Mouse (Mus musculus): ENCODE results near the gene Stradb. TPM values are rescaled to one million over a fixed set of nuclear protein-coding genes. Genes with fewer than 3 reads are reported as not detected.
"Not testable (repeated sequence)": the region's sequence is repeated elsewhere in the genome, so short reads cannot be mapped to it uniquely, and the experiment has no call there.

Stradb gene
- polyA plus RNA-seq, 1 experiment from 2014 or later: 30.7 TPM

DNA sequence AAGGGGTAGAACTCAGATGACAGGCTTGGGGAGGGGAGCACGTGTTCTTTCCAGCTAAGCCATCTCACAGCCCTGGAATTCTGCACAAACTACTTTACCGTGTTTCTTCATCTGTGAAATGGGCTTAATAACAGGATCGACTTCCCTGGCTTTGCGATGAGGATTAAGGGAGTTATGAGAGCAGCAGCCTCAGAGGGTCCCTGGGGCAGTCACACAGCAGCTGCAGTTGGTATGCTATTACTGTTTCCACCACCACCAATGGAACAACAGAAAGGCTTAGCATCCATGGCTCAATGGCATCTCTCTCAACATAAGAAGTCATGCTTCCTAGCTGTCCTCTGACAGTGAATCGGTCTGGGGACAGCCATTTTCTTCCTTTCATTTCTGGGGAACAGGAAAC lies 20.8 kb upstream of the Stradb start:
- Histone ChIP-seq H3K27me3 (no peaks in the 10 kb centered on the region), H3K36me3 (no peaks in the 10 kb centered on the region), H3K4me2 (peak overlapping the region; percentile 42), H3K9me3 (no peaks in the 10 kb centered on the region), H3K4me3 (no peak overlapping the region), H3K4me1 (peaks cover 49% of the 10 kb centered on the region), H3K27ac (peak overlapping the region; percentile 73), H3K9ac (no peak overlapping the region)
- WGBS: 28% methylated on average over 5 of the region's 5 CpGs
- no peak for ATAC-seq (ENCODE audit: insufficient number of reproducible peaks, insufficient read depth, low FRiP score, low TSS enrichment, low read depth)

DNA sequence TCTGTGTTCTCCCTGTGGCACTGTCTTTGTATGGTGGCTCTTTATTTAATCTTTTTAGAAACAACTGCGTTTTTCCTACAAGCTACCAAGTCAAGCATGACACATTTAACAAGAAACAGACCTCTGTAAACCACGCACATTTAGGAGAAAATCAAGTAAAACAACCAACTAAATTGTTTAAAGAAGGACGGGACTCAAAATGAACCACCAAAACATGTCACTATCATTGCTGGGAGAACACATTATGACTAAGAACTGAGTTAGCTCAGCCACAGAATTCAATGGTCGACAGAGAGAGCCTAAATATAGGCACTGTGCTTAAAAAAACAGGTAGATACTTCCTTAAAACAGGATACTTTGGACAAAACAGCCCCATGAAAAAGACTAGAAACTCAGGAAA lies 20.3 kb upstream of the Stradb start:
- ATAC-seq (ENCODE audit: insufficient number of reproducible peaks, insufficient read depth, low FRiP score, low TSS enrichment, low read depth): 0 out of 2 replicates have a peak, but pooled peaks have one; percentile 37
- Histone ChIP-seq H3K27ac (peak overlapping the region; percentile 73), H3K9ac (no peak overlapping the region), H3K4me3 (no peak overlapping the region), H3K36me3 (no peaks in the 10 kb centered on the region; the same call in 1 of the 2 replicates), H3K9me3 (no peaks in the 10 kb centered on the region), H3K4me1 (peaks cover 51% of the 10 kb centered on the region), H3K27me3 (no peaks in the 10 kb centered on the region), H3K4me2 (peak overlapping the region; percentile 42)
- WGBS: 18% methylated on average over 4 of the region's 4 CpGs

DNA sequence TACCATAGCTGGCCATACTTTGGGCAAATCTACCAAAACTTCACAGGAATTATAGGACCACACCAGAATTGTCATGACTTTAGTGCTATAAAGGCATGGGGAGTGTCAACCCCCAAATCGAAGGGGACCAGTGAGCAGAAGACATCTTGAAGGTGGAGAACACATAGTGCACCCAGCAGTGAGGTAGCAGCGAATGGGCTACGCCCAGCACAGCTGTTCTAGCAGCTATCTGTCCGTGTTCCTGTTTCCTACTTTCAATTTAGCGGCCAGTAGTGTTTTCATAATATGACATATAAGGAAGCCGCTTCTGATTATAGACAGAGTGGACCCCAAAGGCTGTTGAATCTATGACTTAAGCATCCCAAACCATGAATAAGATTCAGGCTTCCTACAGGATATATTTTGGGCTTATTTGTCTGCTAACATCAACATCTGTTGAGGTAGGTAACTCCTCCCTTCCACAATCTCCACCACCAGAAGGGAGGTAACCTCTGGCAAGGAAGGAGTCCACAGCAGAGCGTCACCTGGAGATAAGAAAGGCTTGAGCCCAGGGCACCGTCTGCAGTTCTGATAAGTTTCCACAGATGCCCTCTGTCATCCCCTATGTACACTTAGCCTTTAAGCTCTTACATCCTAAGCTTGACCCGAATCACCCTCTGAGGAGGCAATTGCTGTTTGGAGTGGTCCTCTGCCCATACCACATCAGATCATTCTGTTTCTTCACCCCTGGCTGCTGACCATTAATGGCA lies 19.5 kb upstream of the Stradb start:
- peaks cover 53% of the 10 kb centered on the region for H3K4me1 ChIP-seq
- no peak overlapping the region for H3K4me2 ChIP-seq
- 90% methylated on average over 9 of the region's 9 CpGs for WGBS
- no peak overlapping the region for H3K4me3 ChIP-seq
- no peak for ATAC-seq (ENCODE audit: insufficient number of reproducible peaks, insufficient read depth, low FRiP score, low TSS enrichment, low read depth)
- no peaks in the 10 kb centered on the region for H3K9me3 ChIP-seq
- no peaks in the 10 kb centered on the region; the same call in 1 of the 2 replicates for H3K36me3 ChIP-seq
- H3K27me3 ChIP-seq: no peaks in the 10 kb centered on the region
- no peak overlapping the region for H3K9ac ChIP-seq
- no peak overlapping the region for H3K27ac ChIP-seq

DNA sequence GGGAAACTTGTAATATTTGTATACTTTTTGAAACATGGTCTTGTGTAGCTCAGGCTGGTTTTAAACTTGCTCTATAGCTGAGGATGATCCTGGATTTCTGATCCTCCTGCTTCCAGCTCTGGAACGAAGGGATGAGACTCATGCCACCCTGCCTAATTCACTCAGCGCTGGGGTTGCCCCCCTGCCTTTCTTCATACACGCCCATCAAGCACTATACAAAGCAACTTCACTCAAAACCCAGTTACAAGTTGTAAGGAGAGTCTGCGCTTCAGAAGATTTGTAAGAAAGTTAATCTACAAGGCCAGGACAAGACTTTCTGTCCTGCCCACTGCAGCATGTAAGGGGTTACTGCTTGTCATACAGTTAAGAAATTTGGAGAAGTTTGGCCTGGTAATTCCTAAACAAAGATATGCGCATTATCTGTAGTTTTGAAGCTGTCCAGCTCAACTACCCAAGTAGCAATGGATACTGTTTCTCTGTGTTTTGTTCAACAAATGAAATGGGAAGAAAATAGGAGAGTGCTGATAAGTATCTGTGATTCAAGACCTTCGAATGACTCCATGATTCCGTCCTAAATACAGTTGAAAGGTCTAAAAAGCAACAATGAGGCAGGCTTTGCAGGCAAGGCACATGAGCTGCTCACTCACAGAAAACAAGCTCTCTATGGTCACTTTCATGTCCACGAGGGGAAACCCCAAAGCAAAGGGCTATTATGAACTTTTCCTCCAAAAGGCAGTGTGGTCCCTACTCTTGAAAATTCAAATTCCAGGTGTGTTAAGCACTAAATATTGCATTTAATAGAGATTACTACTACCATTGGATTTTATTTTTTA lies 18.5 kb upstream of the Stradb start:
- no peak overlapping the region for H3K27ac ChIP-seq
- H3K9ac ChIP-seq: no peak overlapping the region
- no peaks in the 10 kb centered on the region for H3K9me3 ChIP-seq
- ATAC-seq (ENCODE audit: insufficient number of reproducible peaks, insufficient read depth, low FRiP score, low TSS enrichment, low read depth): no peak
- H3K36me3 ChIP-seq: no peaks in the 10 kb centered on the region; the same call in 1 of the 2 replicates
- no peaks in the 10 kb centered on the region for H3K27me3 ChIP-seq
- 78% methylated on average over 8 of the region's 8 CpGs for WGBS
- no peak overlapping the region for H3K4me2 ChIP-seq
- H3K4me1 ChIP-seq: peaks cover 53% of the 10 kb centered on the region
- H3K4me3 ChIP-seq: no peak overlapping the region

DNA sequence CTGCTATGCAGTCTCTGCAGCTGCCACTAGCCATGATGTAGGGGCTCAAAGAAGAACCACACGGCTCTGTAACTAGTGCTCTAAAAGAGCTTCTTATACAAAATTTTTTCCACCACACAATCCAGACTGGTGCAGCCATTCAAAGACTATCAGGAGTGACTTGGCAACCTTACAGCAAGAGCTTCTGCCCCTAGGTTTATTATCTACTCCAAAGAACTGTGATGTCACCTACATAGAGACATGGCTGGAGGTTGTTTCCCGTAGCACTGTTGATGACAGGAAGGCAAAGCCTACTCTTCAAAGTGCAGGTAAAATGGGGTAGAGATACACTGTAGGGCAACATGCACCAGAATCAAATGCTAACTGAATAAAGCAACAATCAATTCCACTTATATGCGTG lies 17.6 kb upstream of the Stradb start:
- ATAC-seq (ENCODE audit: insufficient number of reproducible peaks, insufficient read depth, low FRiP score, low TSS enrichment, low read depth): no peak
- no peak overlapping the region for H3K4me3 ChIP-seq
- no peak overlapping the region for H3K4me2 ChIP-seq
- no peaks in the 10 kb centered on the region; the same call in 1 of the 2 replicates for H3K36me3 ChIP-seq
- H3K9me3 ChIP-seq: no peaks in the 10 kb centered on the region
- WGBS: 75% methylated on average over 3 of the region's 3 CpGs
- peaks cover 48% of the 10 kb centered on the region for H3K4me1 ChIP-seq
- H3K27ac ChIP-seq: no peak overlapping the region
- no peaks in the 10 kb centered on the region for H3K27me3 ChIP-seq
- no peak overlapping the region for H3K9ac ChIP-seq

DNA sequence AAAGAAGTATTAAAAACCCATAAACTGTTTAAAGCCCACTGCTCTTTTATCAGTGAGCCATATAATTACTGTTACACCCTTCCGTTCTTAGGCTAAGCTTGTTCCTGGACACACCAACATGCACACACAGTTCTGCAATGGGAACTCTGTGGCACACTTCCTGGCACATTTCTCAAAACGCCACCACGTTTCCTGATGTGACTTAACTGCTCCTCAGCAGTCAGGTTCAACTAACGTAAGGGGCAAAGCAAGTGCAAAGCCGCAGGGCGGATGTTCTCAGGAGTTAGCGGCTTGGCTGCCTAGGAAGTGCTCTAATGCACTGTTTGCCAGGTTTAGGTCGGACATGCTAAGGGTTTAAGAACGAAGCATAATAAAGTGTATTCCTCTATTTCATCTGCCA lies 17.1 kb upstream of the Stradb start:
- Histone ChIP-seq H3K27ac (no peak overlapping the region), H3K9ac (no peak overlapping the region), H3K36me3 (no peaks in the 10 kb centered on the region; the same call in 1 of the 2 replicates), H3K4me1 (peaks cover 48% of the 10 kb centered on the region), H3K4me3 (no peak overlapping the region), H3K27me3 (no peaks in the 10 kb centered on the region), H3K4me2 (no peak overlapping the region), H3K9me3 (no peaks in the 10 kb centered on the region)
- ATAC-seq (ENCODE audit: insufficient number of reproducible peaks, insufficient read depth, low FRiP score, low TSS enrichment, low read depth): no peak
- 74% methylated on average over 9 of the region's 9 CpGs for WGBS

DNA sequence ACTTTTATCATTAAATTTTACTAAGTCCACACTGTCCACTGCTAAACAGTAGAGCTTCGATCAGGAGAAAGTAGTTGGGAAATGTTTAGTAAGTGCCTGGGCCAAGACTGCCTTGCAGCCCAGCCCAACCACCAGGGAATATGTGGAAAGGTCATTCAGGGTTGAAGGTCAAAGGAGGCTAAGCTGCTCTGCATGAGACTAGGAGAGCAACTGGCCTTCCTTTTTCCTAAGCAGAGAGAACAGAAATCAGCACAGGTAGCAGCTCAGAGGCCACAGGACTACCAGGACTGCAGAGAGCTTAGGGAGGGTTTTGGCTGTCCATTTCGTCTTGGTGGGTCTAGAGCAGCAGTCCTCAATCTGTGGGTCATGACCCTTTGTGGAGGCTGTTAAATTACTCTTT lies 15.4 kb upstream of the Stradb start:
- H3K9me3 ChIP-seq: no peaks in the 10 kb centered on the region
- H3K9ac ChIP-seq: no peak overlapping the region
- H3K27ac ChIP-seq: no peak overlapping the region
- ATAC-seq (ENCODE audit: insufficient number of reproducible peaks, insufficient read depth, low FRiP score, low TSS enrichment, low read depth): no peak
- WGBS: 26% methylated on average over 2 of the region's 2 CpGs
- H3K4me3 ChIP-seq: no peak overlapping the region
- H3K4me1 ChIP-seq: peaks cover 41% of the 10 kb centered on the region
- no peaks in the 10 kb centered on the region for H3K27me3 ChIP-seq
- H3K36me3 ChIP-seq: no peaks in the 10 kb centered on the region; the same call in 1 of the 2 replicates
- H3K4me2 ChIP-seq: no peak overlapping the region

DNA sequence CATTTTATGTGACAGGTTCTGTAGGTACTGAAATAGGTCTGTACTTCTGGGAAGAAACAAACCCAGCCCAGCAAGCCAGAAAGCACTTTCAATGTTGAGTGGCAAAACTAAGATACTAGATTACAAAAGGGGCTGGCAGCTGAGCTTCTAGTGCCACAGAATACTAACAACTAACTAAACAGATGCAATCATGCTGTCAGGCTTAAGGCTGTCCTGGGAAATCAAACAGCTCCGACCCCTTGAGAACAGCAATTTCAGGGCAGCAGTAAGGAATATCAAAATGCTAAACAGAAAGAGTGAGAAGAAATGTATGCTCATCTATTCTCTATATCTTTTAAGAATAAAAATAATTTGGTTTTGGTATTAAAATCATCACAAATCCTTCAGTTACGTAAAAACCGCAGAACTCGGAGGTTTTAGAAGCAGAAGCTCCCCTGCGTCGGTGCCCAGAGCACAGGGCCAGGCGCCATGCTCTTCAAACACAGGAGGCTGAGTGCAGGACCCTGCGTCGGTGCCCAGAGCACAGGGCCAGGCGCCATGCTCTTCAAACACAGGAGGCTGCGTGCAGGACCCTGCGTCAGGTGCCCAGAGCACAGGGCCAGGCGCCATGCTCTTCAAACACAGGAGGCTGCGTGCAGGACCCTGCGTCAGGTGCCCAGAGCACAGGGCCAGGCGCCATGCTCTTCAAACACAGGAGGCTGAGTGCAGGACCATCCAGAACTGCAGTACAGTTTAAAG lies 14.4 kb upstream of the Stradb start:
- not testable (repeated sequence) for ATAC-seq (ENCODE audit: insufficient number of reproducible peaks, insufficient read depth, low FRiP score, low TSS enrichment, low read depth); H3K9ac ChIP-seq; H3K4me2 ChIP-seq; H3K27ac ChIP-seq; H3K4me3 ChIP-seq; H3K36me3 ChIP-seq; H3K9me3 ChIP-seq; H3K27me3 ChIP-seq
- peaks cover 31% of the 10 kb centered on the region for H3K4me1 ChIP-seq
- WGBS: 77% methylated on average over 16 of the region's 16 CpGs

DNA sequence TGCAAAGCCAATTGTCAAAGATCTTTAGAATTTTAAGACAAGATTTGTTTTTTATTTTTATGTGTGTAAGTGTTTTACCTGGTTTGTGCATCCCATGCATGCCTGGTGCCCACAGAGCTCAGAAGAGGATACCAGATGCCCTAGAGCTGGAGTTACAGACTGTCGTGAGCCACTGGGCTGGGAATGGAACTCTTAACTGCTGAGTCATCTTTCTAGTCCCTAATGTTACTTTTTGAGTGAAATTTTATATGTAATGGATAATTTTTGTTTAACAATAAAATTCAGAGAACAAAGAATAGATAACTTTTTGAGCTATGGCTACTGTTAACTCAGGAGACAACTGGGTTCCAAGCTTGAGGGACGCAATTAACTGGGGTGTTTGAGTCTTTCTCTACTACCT lies 13.6 kb upstream of the Stradb start:
- Histone ChIP-seq H3K9ac (no peak overlapping the region), H3K4me3 (no peak overlapping the region), H3K27me3 (no peaks in the 10 kb centered on the region), H3K4me1 (peaks cover 25% of the 10 kb centered on the region), H3K4me2 (no peak overlapping the region), H3K9me3 (no peaks in the 10 kb centered on the region), H3K27ac (no peak overlapping the region), H3K36me3 (no peaks in the 10 kb centered on the region; the same call in 1 of the 2 replicates)
- no peak for ATAC-seq (ENCODE audit: insufficient number of reproducible peaks, insufficient read depth, low FRiP score, low TSS enrichment, low read depth)
- WGBS: 63% methylated on average over 2 of the region's 2 CpGs

DNA sequence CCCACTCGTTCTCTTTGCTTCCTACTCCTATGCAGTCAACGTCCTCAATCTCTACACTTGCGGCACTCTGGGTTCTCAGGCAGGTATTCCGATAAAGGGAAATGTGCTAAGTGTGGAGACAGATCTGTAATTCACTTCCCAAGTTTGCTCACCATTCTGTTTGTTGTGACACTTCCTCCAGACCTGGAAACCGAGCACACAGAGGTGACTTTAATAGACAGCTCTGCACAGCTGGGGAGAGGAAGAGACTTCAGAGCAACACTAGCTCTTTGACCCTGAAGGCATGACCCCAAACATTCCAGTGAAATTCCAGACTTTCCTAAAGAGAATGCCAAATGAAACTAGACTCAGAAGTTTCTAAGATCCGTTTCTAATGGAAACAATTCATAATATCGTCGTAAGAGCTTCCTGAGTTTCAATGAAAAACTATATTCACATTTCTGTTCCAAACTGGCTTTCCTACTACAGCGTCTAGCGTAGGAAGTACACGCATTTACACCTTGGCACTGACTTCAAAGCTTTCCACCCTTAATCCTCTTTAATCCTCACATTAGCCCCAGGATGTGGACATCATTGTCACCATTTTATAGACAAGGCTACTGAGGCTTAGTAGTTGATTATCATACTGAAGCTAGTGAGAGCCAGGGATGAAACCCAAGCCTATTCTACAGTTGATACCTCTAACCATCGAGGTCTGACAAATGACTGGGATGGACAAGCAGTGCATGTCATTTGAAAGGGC lies 12.0 kb upstream of the Stradb start:
- Histone ChIP-seq H3K9ac (no peak overlapping the region), H3K4me1 (peaks cover 22% of the 10 kb centered on the region), H3K27me3 (no peaks in the 10 kb centered on the region), H3K9me3 (no peaks in the 10 kb centered on the region), H3K36me3 (no peaks in the 10 kb centered on the region; the same call in 1 of the 2 replicates), H3K4me3 (no peak overlapping the region), H3K4me2 (no peak overlapping the region), H3K27ac (no peak overlapping the region)
- 16% methylated on average over 12 of the region's 12 CpGs for WGBS
- ATAC-seq (ENCODE audit: insufficient number of reproducible peaks, insufficient read depth, low FRiP score, low TSS enrichment, low read depth): no peak

DNA sequence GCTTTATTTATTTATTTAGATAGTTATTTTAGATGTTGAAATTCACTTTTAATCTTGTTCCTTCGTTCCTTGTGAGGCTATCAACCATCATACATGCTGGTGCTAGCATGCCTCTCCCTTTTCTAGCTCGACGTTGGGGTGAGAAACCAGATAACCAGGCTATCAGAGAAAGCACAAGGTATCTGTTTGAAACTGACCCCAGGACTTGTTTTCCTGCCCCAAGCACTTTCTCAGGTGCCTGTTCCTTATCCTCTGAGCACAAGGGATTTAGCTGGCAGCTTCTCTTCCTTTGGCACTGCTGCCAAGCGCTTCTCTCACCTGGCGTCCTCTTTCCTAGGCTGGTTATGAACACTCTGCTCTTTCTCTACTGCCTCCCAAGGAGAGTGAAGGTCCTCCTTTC lies 10.9 kb upstream of the Stradb start:
- WGBS: 77% methylated on average over 5 of the region's 5 CpGs
- no peaks in the 10 kb centered on the region; the same call in 1 of the 2 replicates for H3K36me3 ChIP-seq

More for the DNA sequence above, 10.9 kb upstream of the Stradb start:
- H3K4me1 ChIP-seq: peaks cover 16% of the 10 kb centered on the region; the same call in 1 of the 2 replicates
- no peaks in the 10 kb centered on the region for H3K9me3 ChIP-seq
- no peak overlapping the region for H3K9ac ChIP-seq
- H3K27me3 ChIP-seq: no peaks in the 10 kb centered on the region
- H3K4me2 ChIP-seq: no peak overlapping the region
- no peak overlapping the region for H3K27ac ChIP-seq
- no peak overlapping the region for H3K4me3 ChIP-seq
- ATAC-seq (ENCODE audit: insufficient number of reproducible peaks, insufficient read depth, low FRiP score, low TSS enrichment, low read depth): no peak
